Mouse (Mus musculus) left cerebral cortex, adult 2 months (tissue): ENCODE data around the gene Ust. TPM values are rescaled to one million over a fixed set of nuclear protein-coding genes. Genes with fewer than 3 reads are reported as not detected.

ENCODE experiments used
- DNase-seq, 2 experiments: peaks; one replicate each; pipeline ENCODE4 v3.0.0; 2021 to 2022; ENCODE audit warnings: low spot score in 2 of 2, mixed read lengths in 1 of 2; ENCODE audit errors: extremely low spot score in 1 of 2
- H3K27ac ChIP-seq: fragments of 200-600 bp; 2 replicates; pipeline ENCODE4 v1.8.1; 2022
- H3K4me3 ChIP-seq: fragments of 200-600 bp; 2 replicates; pipeline ENCODE4 v1.8.1; 2022
- CTCF ChIP-seq: fragments of 200-600 bp; IDR thresholded peaks from 2 replicates; pipeline ENCODE4 v1.8.1; 2022; ENCODE audit warnings: antibody characterized with exemption, mild to moderate bottlenecking, moderate library complexity
- intact Hi-C: fragments of 180-260 bp; cut with DNase I; formaldehyde crosslinking; loops from one replicate; pipeline ENCODE4 v1.15.1; 2025
- total RNA-seq, 2 experiments: library from RNA; stranded (reverse); gene quantifications; 2 replicates each; pipeline ENCODE4 v1.2.3; 2021

Ust gene
- total RNA-seq, 2 experiments from 2014 or later: 16.9 to 22.6 TPM

GRCm38 (mm10) chr10:8468651-8469386 is 49.8 kb downstream of the Ust start:
- no peak overlapping the region for H3K27ac ChIP-seq
- intact Hi-C loops: no loop called here
- DNase-seq: no peak
- no peak for TF ChIP-seq CTCF
- no peak overlapping the region for H3K4me3 ChIP-seq

- TF ChIP-seq CTCF: no peak
- no peak overlapping the region for H3K4me3 ChIP-seq
- intact Hi-C loops: no loop called here
- no peak for DNase-seq
- no peak overlapping the region for H3K27ac ChIP-seq
Measured at GRCm38 (mm10) chr10:8465918-8466317, 52.7 kb downstream of the Ust start.

GRCm38 (mm10) chr10:8465216-8465615 is 53.4 kb downstream of the Ust start:
- TF ChIP-seq CTCF: no peak
- no peak overlapping the region for H3K27ac ChIP-seq
- DNase-seq: no peak
- H3K4me3 ChIP-seq: no peak overlapping the region
- intact Hi-C loops: no loop called here

DNA sequence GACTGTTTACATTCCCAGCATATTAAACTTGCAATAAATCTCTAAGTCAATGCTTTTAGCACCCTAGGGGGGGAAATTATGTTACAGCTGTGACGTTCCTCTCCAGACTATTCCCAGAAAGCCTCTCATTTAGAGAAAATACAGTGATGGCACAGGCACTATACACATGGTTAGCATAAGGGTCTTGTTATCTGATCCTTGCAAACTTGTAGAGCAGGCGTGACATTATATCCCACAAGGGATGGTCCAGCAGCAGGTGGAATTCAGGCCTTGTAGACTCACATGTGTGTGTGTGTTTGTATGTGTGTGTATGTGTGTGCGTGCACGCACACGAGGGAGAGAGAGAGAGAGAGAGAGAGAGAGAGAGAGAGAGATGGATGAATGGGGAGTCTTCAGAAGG is 57.3 kb downstream of the Ust start:
- no peak for DNase-seq
- H3K4me3 ChIP-seq: no peak overlapping the region
- intact Hi-C loops: no loop called here
- no peak for TF ChIP-seq CTCF
- no peak overlapping the region for H3K27ac ChIP-seq

- H3K27ac ChIP-seq: no peak overlapping the region
- DNase-seq: no peak
- TF ChIP-seq CTCF: no peak
- H3K4me3 ChIP-seq: no peak overlapping the region
- intact Hi-C loops: no loop called here
Measured at GRCm38 (mm10) chr10:8454711-8455110, 63.9 kb downstream of the Ust start.

GRCm38 (mm10) chr10:8447681-8448080 is 70.9 kb downstream of the Ust start:
- no peak overlapping the region for H3K4me3 ChIP-seq
- intact Hi-C loops: no loop called here
- no peak for TF ChIP-seq CTCF
- DNase-seq: no peak
- no peak overlapping the region for H3K27ac ChIP-seq

GRCm38 (mm10) chr10:8446972-8447371 is 71.7 kb downstream of the Ust start:
- intact Hi-C loops: no loop called here
- DNase-seq: no peak
- TF ChIP-seq CTCF: no peak
- Histone ChIP-seq H3K4me3 (no peak overlapping the region), H3K27ac (no peak overlapping the region)

- Histone ChIP-seq H3K4me3 (no peak overlapping the region), H3K27ac (no peak overlapping the region)
- TF ChIP-seq CTCF: no peak
- intact Hi-C loops: no loop called here
- DNase-seq: no peak
Measured at GRCm38 (mm10) chr10:8444052-8444451, 74.6 kb downstream of the Ust start.

DNA sequence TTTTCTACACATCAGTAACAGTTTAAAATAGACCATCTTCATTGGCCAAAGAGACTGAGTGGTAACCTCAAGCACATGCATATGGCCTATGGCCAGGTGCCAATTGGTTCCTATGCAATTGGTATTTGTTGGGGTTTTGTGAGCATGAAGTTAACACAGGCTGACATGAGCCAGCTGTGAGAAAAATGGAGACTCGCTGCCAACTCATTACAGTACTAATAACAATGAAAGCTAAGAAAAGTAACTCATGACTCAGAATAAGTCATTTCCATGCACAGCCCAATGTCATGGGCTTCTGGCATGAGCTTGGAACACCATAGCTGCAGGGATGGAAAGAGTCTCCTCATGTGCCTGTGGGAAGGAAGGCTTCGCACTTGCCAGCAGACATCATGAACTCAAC is 86.8 kb downstream of the Ust start:
- H3K4me3 ChIP-seq: no peak overlapping the region
- H3K27ac ChIP-seq: no peak overlapping the region
- no peak for DNase-seq
- intact Hi-C loops: no loop called here
- no peak for TF ChIP-seq CTCF

- DNase-seq: no peak
- peak overlapping the region; percentile 24; the same call in 1 of the 2 replicates for H3K27ac ChIP-seq
- no peak overlapping the region for H3K4me3 ChIP-seq
- intact Hi-C loops: loop anchor here (5.0 to 10.0 kb wide), 2 partner anchors 88 to 246 kb away; partner anchors contain the start of gene Ust
- no peak for TF ChIP-seq CTCF
Measured at GRCm38 (mm10) chr10:8428787-8429778, 89.5 kb downstream of the Ust start.

- no peak for DNase-seq
- TF ChIP-seq CTCF: no peak
- intact Hi-C loops: loop anchor here (5.0 to 10.0 kb wide), 2 partner anchors 89 to 247 kb away; partner anchors contain the start of gene Ust
- Histone ChIP-seq H3K27ac (no peak overlapping the region), H3K4me3 (no peak overlapping the region)
Measured at GRCm38 (mm10) chr10:8427671-8428364, 90.8 kb downstream of the Ust start.
